Mouse (Mus musculus) ES-Bruce4 (cell line): ENCODE results near the gene Atp8a2.

ENCODE experiments used
- CTCF ChIP-seq: IDR thresholded peaks from one replicate; pipeline ENCODE4 v1.8.1; 2011; ENCODE audit warnings: low read depth, low read length
- EP300 ChIP-seq: IDR thresholded peaks from 2 replicates; pipeline ENCODE4 v1.6.1; 2011; ENCODE audit warnings: low read depth, low read length; ENCODE audit not compliant: insufficient read depth
- POLR2A ChIP-seq: IDR thresholded peaks from one replicate; pipeline ENCODE4 v1.8.1; 2011; ENCODE audit warnings: low read length; ENCODE audit not compliant: insufficient read depth

DNA sequence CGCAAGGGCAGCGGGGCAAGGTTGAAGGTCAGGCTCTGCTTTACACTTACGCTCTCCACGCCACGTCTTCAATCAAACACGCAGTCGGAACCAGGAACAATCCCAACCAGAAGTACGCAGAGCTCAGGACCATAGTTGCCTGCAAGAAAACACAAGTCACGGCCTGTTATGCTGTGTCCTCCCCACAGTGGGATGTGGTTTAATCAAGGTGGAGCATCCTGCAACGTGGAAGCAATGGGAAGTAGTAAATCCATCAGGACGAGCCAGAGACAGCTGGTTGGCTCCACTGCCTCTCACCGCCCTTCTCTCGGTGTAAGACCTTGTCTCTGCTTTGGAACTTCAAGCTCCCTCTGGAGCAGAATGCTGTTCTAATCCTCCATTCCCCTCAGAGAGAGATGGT lies 505.6 kb downstream of the Atp8a2 start:
- TF ChIP-seq CTCF = no peak
- TF ChIP-seq POLR2A = no peak
- no peak for TF ChIP-seq EP300
